Mouse (Mus musculus): ENCODE results near the gene Erbb3. TPM values are rescaled to one million over a fixed set of nuclear protein-coding genes. Genes with fewer than 3 reads are reported as not detected.
A peak's percentile ranks its signal among the peaks of the same experiment; 100 is the strongest.
"Not testable (repeated sequence)": the region's sequence is repeated elsewhere in the genome, so short reads cannot be mapped to it uniquely, and the experiment has no call there.

Erbb3 gene
- total RNA-seq, 2 experiments from 2014 or later, result 2.1 TPM

GRCm38 (mm10) chr10:128565206-128565787 lies 24.2 kb downstream of the Erbb3 start:
- ATAC-seq (replicated peaks; ENCODE audit: poor library complexity), result peak; percentile 40

DNA sequence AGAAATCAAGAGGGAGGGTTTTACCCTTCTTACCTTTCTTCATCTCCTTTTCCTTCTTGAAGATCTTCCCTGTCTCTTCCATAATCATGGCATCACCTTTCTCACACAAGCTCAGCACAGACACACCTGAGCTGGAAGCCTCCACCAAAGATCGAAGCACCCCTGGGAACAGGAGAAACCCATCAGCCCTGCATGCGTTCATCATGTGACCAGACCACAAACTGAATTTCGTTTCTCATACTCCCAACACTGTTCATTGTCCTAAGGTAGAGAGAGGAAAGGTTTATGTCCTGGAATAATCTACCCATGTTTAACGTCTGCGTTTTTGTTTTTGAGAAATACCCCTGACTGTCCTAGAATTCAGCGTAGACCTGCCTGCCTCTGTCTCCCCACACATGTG lies 25.9 kb downstream of the Erbb3 start:
- no peak for ATAC-seq (replicated peaks; ENCODE audit: poor library complexity)

DNA sequence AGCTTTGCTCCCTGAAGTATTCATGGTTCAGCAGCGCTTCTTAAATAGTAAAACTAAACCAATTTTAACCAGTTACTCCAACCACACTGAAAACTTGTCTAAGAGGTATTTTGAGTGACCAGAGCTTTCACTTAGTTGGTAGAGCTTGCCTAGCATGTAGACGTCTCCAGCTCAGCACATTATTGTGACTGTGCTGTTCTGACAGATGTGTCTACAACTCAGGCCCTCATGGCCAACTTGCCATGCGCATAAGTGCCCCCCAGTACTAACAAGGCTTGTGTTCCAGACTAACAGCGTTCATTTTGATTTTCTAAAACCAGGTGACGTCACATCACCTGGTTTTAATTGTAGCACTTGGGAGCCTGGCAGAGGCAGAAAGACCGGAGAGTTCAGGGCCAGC lies 32.5 kb downstream of the Erbb3 start:
- ATAC-seq (replicated peaks; ENCODE audit: poor library complexity), result no peak

GRCm38 (mm10) chr10:128556286-128556685 lies 33.2 kb downstream of the Erbb3 start:
- ATAC-seq (replicated peaks; ENCODE audit: poor library complexity), result peak; percentile 85

GRCm38 (mm10) chr10:128555567-128555966 lies 33.9 kb downstream of the Erbb3 start:
- ATAC-seq (replicated peaks; ENCODE audit: poor library complexity), result not testable (repeated sequence)

DNA sequence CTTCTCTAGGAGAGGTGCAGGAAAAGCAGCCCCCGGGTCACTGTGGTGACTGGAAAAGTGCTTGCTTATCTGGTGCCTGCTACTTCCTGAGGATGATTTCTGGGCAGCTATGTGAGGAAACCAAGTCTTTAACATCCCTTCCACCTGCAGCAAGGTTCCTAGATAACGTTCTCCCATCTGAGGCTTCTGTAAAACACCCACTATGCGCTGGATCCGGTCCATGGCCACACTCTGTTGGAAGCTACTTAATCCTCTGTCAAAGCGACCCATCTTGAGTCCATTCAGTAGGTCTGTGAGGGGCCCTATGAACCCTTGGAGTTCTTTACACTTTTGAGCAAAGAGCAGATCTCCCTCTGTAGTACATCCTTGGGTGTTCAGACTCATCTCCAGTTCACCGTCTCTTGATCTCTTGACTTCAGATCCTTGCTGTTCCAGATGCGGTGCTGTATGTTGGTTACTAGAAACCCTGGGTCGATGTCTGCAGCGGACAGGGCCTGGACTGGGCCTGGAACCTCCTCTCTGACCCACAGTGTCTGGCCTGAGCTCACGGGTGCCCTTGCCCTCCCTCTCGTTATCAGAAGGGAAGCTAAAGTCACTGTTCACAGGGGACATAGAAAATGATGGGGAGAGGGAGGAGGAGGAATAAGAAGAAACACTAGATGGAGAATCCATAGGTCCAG lies 39.2 kb downstream of the Erbb3 start:
- ATAC-seq (replicated peaks; ENCODE audit: poor library complexity), result not testable (repeated sequence)

- not testable (repeated sequence) for ATAC-seq (replicated peaks; ENCODE audit: poor library complexity)
Observed at GRCm38 (mm10) chr10:128549682-128550057, 39.8 kb downstream of the Erbb3 start.

DNA sequence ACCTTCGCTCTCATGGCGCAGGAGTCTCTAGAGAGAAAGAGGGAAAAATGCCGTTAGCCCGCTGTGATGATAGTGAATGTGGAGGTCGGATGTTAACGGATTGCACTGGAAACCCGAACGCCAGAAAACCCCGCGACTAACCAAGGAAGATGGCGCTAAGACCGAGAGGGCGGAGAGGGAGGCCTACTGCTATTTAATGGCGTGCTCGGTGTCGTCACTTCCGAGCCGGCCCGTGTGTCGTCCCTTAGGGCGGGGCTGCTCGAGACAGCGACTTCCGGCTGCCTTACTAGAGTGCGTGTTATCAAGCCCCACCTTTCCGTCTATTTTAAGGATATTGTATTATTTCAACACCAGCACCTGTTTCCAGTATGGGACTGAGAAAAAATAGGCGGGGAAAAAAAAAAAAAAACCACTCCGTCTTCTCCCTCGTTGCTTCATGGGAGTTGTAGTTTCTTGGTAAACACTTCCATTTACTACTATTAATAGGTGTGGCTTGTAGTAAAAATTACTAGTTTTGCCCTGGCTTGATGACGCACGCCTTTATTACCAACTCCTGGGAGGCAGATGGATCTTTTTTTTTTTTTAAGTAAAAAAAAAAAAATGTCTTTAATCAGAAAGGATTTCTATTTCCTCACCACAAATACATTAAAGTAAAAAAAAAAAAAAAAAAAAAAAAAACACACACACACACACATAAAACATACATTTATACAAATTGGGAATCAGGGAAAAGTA lies 40.3 kb downstream of the Erbb3 start, which contains the start of gene Rpl41:
Gene Rpl41, minus strand, starts transcription at position 359 of the 735 bp plus-strand sequence.
- ATAC-seq (replicated peaks; ENCODE audit: poor library complexity), result peak; percentile 65

DNA sequence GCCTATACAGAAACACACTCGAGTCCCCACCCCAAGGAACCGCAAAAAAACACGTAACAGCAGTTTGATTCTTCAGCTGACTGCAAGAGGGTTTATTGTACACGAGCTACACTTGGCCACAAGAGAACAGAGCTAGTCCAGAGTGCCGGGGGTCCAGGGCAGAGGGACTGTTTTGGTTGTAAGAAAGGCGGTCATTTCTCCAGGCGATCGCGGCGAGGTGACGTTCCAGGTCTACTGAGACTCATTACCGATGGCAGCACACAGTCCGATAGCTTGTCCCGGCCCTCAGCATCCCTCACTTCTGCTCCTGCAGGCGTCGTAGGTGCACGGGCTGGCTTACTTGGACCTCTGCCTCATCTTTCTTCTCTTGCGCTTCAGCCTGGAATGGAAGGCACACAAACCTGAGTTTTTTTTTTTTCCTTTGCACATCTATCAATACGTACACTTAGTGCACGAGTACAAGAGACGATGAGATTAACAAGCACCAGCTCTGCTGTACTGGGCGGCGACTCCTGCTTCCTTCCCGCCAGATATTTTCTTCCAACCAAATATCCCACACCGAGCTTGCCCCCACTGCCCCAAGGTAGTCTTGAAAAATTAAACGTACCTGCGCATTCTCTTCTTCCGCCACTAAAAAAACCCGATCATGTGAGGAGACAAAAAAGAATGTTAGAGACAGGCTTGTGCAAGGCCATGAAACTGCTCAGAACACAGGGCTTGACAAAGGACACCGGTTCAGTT lies 41.2 kb downstream of the Erbb3 start:
- not testable (repeated sequence) for ATAC-seq (replicated peaks; ENCODE audit: poor library complexity)

DNA sequence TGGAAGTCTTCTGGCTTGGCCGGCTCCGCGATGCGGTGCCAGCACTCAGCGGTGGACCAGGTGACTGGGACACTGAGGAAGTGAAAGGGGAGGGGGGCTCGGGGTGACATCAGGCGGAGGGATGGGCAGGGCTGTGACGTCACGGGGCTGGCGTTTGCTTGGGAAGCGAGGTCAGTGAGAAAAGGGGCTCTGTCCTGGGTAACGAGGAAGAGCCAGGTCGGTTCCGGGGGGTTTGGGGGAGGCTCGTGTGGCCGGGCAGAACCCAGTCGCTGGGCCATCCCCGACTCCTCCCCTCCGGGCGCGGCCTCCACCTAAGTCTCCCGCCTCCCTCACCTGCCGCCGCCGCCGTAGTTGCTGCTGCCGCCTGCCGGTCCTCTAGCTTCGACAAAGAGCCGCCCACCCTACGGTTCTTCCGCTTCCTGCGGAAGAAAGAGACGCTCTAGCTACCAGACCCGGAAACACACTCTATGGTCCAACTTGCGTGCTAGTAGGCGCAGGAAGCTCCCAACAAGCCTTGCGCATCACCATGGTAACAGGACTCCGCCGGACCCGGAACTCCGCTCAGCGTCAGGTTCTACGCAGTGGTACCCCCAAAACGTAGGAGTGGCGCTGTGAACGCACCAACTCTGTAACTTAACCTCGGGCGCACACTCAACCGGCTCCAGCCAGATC lies 42.0 kb downstream of the Erbb3 start, which contains the start of gene Zc3h10:
Gene Zc3h10, minus strand, starts transcription at position 414 of the 672 bp plus-strand sequence.
- ATAC-seq (replicated peaks; ENCODE audit: poor library complexity), result peak; percentile 72

- ATAC-seq (replicated peaks; ENCODE audit: poor library complexity), result no peak
Observed at GRCm38 (mm10) chr10:128546787-128547186, 42.7 kb downstream of the Erbb3 start.

- peak; percentile 25 for ATAC-seq (replicated peaks; ENCODE audit: poor library complexity)
Observed at GRCm38 (mm10) chr10:128546361-128546760, 43.1 kb downstream of the Erbb3 start.

GRCm38 (mm10) chr10:128545570-128545898 lies 43.9 kb downstream of the Erbb3 start:
- ATAC-seq (replicated peaks; ENCODE audit: poor library complexity), result no peak

GRCm38 (mm10) chr10:128544674-128545569 lies 44.5 kb downstream of the Erbb3 start:
- ATAC-seq (replicated peaks; ENCODE audit: poor library complexity), result no peak

- no peak for ATAC-seq (replicated peaks; ENCODE audit: poor library complexity)
Observed at GRCm38 (mm10) chr10:128544151-128544657, 45.2 kb downstream of the Erbb3 start.

DNA sequence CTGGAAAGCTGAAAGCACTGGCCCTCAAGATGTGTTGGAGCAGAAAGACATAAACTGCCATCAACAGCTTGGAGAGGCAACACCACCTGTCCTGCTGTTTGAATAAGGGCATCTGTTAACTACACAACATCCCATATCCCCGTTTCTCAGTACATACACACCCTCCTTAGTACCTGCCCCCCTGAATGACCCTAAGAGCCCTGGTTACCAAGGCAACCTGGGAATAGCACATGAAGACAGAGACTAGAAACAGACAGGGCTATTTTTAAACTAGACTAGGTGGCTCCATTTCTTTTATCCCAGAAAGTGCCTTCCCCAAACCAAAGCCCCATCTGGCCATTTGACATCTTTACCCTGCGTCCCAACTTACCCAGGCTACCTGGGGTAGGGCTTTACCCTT lies 46.4 kb downstream of the Erbb3 start:
- no peak for ATAC-seq (replicated peaks; ENCODE audit: poor library complexity)

DNA sequence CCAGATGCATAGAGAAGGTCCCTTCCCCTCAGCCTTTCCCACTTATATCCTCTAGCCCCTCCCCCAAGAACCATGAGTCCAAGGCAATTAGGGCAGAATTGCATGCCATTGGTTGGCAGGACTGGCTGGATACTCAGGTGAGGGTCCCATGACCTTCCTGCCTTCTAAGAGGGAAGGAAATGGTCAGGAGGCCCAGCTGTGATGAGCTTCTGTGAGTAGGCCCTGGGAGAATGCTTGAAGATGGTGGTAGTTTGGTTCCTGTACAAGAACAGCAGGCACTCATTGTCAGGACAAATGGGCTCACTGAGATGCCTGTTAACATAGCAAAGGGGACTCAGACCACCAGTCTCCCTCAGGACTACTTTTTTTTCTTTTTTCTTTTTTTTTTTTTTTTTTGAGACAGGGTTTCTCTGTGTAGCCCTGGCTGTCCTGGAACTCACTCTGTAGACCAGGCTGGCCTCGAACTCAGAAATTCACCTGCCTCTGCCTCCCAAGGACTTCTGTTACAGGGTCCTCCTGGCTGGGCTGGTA lies 51.0 kb downstream of the Erbb3 start:
- ATAC-seq (replicated peaks; ENCODE audit: poor library complexity), result no peak

- peak; percentile 97 for ATAC-seq (replicated peaks; ENCODE audit: poor library complexity)
Observed at GRCm38 (mm10) chr10:128536266-128536940, 53.0 kb downstream of the Erbb3 start.

Data from megakaryocyte progenitor cell, adult 5-6 weeks (primary cell).